Mouse (Mus musculus): ENCODE data around the gene Prdx4. TPM values are rescaled to one million over a fixed set of nuclear protein-coding genes. Genes with fewer than 3 reads are reported as not detected.
"Not testable (repeated sequence)": the region's sequence is repeated elsewhere in the genome, so short reads cannot be mapped to it uniquely, and the experiment has no call there.

The Prdx4 gene
- total RNA-seq (2017), result 7.4 and 12.7 TPM in 2 replicates

GRCm38 (mm10) chrX:155340654-155341053, at the start of gene Prdx4:
Prdx4 (minus strand) TSS chrX:155340754.
- no peak for ATAC-seq (ENCODE audit: extremely low read depth, insufficient number of reproducible peaks, low FRiP score, poor library complexity, severe bottlenecking)

DNA sequence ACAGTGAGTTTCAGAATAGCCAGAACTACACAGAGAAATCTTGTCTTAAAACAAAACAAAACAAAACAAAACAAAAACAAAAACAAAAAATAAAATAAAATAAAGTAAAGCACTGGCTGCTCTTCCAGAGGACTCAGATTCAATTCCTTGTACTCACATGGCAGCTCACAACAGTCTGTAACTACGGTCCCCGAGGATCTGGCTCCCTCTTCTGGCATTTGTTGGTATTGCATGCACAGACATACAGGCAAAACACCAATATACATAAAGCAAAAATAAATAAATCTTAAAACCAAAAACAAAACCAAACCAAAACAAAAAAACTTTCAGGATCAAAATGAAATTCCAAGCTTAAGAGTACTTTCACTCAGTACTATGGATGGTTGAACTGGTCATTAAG, 36.0 kb upstream of the Prdx4 start:
- no peak for ATAC-seq (ENCODE audit: extremely low read depth, insufficient number of reproducible peaks, low FRiP score, poor library complexity, severe bottlenecking)

DNA sequence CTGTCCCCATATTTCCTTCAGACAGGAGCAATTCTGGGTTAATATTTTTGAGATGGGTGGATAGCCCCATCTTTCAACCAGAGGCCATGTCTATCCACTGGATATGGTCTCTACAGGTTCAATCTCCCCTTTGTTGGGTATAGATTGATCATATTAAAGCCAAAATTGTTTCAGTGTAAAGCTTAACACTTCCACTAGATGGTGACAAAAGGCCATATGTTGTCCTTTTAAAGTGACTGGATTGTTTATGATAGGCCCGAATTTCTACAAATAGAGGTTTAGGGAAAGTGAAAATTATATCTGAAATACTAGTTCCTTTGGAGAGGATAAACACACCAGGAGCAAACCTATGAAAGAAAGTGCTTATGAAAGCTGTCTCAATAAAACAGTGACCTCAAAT, 34.9 kb upstream of the Prdx4 start:
- ATAC-seq (ENCODE audit: extremely low read depth, insufficient number of reproducible peaks, low FRiP score, poor library complexity, severe bottlenecking), result no peak

DNA sequence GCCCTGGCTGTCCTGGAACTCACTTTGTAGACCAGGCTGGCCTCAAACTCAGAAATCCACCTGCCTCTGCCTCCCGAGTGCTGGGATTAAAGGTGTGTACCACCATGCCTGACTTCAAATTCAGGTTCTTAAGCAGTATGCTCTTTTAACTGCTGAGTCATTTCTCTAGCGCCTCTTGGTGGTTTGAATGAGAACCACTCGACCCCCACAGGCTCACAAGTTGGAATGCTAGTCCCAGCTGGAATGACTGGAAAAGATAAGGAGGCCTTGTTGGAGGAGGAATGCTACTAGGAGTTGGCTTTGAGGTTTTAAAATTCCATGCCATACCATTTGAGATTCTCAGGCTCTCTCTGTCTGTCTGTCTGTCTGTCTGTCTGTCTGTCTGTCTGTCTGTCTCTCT, 29.6 kb upstream of the Prdx4 start:
- not testable (repeated sequence) for ATAC-seq (ENCODE audit: extremely low read depth, insufficient number of reproducible peaks, low FRiP score, poor library complexity, severe bottlenecking)

GRCm38 (mm10) chrX:155365095-155365494, 24.5 kb upstream of the Prdx4 start:
- no peak for ATAC-seq (ENCODE audit: extremely low read depth, insufficient number of reproducible peaks, low FRiP score, poor library complexity, severe bottlenecking)

GRCm38 (mm10) chrX:155346249-155346648, 5.7 kb upstream of the Prdx4 start:
- ATAC-seq (ENCODE audit: extremely low read depth, insufficient number of reproducible peaks, low FRiP score, poor library complexity, severe bottlenecking), result no peak

DNA sequence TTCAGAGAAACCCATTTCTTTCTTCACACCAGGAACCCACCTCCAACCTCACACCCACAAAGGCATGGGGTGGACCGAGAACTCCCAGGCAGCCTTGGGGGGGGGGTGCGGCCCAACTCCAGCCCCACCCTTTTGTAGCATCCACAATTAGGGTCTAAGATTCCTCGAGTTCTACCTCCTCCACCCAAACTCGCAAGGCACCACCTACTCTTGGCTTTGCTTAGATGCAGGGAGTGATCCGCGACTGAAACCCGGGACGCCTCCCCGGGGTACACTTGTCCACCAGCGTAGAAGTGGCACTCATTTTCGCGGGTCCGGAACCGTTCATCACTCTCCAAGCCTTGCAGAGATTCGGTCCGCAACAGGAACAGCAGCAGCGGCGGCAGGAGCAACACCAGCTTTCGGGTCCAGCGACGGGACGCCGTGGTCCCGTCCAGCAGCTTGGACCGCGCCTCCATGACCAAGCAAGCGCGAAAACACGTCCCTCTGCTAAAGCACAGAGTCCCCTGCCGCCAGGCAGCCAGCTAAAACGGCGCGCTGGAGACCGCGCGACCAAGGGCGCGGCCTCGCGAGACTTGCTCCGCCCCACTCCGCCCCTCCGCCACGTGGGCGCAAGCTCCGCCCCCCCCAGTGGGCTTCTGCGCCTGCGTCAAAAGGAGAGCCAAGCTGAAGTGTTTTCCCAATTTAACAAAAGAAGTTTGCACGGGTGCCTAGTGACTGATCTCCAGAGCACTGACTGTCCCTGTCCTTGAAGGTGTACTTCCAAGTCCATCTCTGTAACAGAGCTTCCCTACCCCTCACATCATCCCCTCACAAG, 2.4 kb downstream of the Prdx4 start:
- ATAC-seq (ENCODE audit: extremely low read depth, insufficient number of reproducible peaks, low FRiP score, poor library complexity, severe bottlenecking), result peak; percentile 64; the same call in 1 of the 2 replicates

DNA sequence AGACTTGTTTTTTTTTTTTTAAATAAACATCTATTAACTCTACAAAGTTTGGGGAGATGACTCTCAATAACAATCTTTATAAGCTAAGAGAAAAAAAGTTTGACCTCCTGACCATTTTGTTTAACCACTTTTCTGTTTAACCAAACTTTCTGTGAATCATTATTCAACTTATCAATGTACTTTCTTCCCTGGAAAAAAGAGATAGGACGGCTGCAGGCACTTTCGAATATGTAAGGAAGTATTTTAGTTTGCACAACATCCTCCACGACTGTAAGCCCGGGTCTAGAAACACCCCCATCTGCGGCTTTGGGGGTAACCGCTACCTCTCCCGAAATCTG, 3.0 kb downstream of the Prdx4 start:
- ATAC-seq (ENCODE audit: extremely low read depth, insufficient number of reproducible peaks, low FRiP score, poor library complexity, severe bottlenecking), result no peak

- ATAC-seq (ENCODE audit: extremely low read depth, insufficient number of reproducible peaks, low FRiP score, poor library complexity, severe bottlenecking), result peak; percentile 61; the same call in 1 of the 2 replicates
Observed at GRCm38 (mm10) chrX:155318005-155318404, 22.5 kb downstream of the Prdx4 start.

GRCm38 (mm10) chrX:155306390-155306789, 34.2 kb downstream of the Prdx4 start:
- ATAC-seq (ENCODE audit: extremely low read depth, insufficient number of reproducible peaks, low FRiP score, poor library complexity, severe bottlenecking), result no peak

- peak; percentile 77; the same call in 1 of the 2 replicates for ATAC-seq (ENCODE audit: extremely low read depth, insufficient number of reproducible peaks, low FRiP score, poor library complexity, severe bottlenecking)
Observed at GRCm38 (mm10) chrX:155280427-155281044, 60.0 kb downstream of the Prdx4 start.

- peak; percentile 61; the same call in 1 of the 2 replicates for ATAC-seq (ENCODE audit: extremely low read depth, insufficient number of reproducible peaks, low FRiP score, poor library complexity, severe bottlenecking)
Observed at GRCm38 (mm10) chrX:155278483-155278882, 62.1 kb downstream of the Prdx4 start.

Other genes with a start within 250 kb of the Prdx4 start
- not detected in 2 replicates for gene Magea2, start 247.1 kb downstream of the Prdx4 start, total RNA-seq (2017)
- gene Cldn34b2, start 212.3 kb downstream of the Prdx4 start, total RNA-seq (2017), result not detected in 2 replicates
- 1,017 and 1,066 TPM in 2 replicates for gene Sat1, start 124.3 kb downstream of the Prdx4 start, total RNA-seq (2017)
- 36.9 and 40.5 TPM in 2 replicates for gene Acot9, start 78.3 kb downstream of the Prdx4 start, total RNA-seq (2017)